Mouse (Mus musculus) lung, adult 2 months (tissue): ENCODE results near the gene Tnfrsf8.

Experiments
- CTCF ChIP-seq: fragments of 200-500 bp; IDR thresholded peaks from 2 replicates; pipeline ENCODE4 v1.5.1; 2011; ENCODE audit warnings: mild to moderate bottlenecking, low read length, control low read depth; ENCODE audit not compliant: insufficient read depth
- POLR2A ChIP-seq: fragments of 200-500 bp; IDR thresholded peaks from 2 replicates; pipeline ENCODE4 v1.6.1; 2011; ENCODE audit warnings: low read depth, mild to moderate bottlenecking, control low read depth, low read length, borderline replicate concordance; ENCODE audit errors: extremely low read depth

DNA sequence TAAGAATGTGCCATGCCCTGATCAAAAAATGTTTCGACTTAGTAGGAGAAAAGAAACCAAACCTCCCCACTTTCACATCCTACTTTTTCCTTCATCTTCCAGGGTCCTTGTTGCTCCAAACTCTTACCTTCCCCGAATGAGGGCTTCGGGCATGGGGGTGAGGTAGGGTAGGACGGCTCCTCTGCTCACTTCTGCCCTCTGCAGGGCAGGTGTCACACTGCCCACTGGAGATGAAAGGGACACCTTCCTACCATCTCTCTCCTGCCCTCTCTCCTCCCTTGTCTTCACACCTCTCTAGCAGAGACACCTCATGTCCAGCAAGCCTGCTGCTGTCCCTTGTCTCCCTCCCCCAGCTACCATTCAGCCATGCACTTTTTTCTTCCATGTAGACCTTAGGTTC is 998 bp downstream of the Tnfrsf8 start:
- no peak for TF ChIP-seq CTCF
- TF ChIP-seq POLR2A, result no peak
